Mouse (Mus musculus) adrenal gland, adult 2 months (tissue): ENCODE data around the gene Plcb3. TPM values are rescaled to one million over a fixed set of nuclear protein-coding genes. Genes with fewer than 3 reads are reported as not detected.

Experiments
- DNase-seq: peaks from one replicate; pipeline ENCODE4 v3.0.0; 2021
- polyA plus RNA-seq: library from polyadenylated mRNA; depleted of rRNA; stranded (reverse); fragments of >200 nt; gene quantifications from 2 replicates; pipeline ENCODE4 v1.2.3, GENCODE M21; 2012
- total RNA-seq, 2 experiments: library from RNA; stranded (reverse); gene quantifications; 2 replicates each; pipeline ENCODE4 v1.2.3; 2021

Plcb3 gene
- total and polyA plus RNA-seq, 3 experiments = 34.1 to 69.1 (median 47.8) TPM

DNA sequence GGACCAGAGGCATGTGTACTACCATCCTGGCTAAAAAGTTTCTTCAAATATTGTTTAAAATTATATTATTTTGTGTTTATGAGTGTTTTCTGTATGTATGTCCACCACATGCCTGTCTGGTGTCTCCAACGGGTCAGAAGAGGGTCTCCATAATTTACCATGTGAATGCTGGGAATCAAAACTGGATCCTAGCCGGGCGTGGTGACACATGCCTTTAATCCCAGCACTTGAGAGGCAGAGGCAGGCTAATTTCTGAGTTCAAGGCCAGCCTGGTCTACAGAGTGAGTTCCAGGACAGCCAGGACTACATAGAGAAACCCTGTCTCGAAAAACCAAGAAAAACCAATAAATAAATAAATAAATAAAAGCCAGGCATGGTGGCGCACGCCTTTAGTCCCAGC lies 14.9 kb upstream of the Plcb3 start:
- peak; percentile 4 for DNase-seq

DNA sequence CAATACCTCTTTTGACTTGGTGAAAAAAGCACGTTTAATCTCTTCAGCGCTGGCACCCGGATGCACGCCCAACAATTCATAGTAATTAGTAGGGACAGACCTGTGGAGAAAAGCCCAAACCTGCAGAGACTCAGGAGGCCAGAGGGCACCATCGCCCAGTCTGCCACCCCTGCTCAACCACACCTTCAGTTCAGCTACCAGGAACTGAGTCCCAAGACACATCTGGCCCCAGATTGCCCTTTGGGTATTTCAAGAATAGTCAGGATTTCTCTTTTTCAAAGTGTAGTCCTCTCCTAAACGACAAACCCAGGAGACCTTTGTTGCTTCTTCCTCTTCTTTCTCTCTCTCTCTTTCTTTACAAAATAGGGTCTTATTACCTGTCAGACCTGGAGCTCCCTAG lies 14.4 kb upstream of the Plcb3 start:
- DNase-seq = no peak

DNA sequence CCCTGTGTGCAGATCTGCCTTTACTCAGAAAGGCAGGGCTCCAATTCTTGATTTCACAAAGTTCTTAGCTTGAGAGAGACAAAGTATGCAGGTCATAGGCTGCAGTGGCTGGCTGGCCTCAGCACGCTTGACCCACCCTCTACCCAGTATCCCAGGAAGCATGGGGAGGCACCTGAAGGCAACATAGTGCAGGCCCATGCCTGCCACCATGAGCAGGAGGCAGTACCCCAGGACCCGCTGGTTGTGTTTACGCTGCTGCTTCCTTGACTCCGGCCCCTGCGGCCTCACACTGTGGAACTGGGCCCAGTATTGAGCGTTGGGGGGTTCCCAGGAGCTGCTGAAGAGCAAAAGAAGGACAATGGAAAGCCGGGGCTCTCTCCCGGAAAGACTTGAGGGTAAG lies 13.0 kb upstream of the Plcb3 start:
- peak; percentile 9 for DNase-seq

DNA sequence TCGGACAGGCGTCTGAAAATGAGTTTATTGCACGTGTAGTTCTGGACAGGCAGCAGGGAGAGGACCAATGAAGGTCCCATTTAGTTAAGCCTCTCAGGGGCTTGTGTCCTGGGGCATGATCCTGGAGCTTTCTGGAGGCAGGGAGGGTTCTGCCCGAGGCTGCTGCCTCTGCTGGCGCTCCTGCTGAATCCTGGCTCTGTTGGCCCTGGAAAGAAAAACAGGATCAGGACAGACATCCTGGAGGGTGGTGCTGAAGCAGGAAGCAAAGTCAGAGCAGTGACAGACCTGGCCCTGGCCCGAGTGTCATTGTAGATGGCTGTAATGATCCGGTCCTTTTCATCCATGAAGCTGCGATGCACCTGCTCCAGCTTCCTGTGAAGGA lies 11.6 kb upstream of the Plcb3 start:
- no peak for DNase-seq

DNA sequence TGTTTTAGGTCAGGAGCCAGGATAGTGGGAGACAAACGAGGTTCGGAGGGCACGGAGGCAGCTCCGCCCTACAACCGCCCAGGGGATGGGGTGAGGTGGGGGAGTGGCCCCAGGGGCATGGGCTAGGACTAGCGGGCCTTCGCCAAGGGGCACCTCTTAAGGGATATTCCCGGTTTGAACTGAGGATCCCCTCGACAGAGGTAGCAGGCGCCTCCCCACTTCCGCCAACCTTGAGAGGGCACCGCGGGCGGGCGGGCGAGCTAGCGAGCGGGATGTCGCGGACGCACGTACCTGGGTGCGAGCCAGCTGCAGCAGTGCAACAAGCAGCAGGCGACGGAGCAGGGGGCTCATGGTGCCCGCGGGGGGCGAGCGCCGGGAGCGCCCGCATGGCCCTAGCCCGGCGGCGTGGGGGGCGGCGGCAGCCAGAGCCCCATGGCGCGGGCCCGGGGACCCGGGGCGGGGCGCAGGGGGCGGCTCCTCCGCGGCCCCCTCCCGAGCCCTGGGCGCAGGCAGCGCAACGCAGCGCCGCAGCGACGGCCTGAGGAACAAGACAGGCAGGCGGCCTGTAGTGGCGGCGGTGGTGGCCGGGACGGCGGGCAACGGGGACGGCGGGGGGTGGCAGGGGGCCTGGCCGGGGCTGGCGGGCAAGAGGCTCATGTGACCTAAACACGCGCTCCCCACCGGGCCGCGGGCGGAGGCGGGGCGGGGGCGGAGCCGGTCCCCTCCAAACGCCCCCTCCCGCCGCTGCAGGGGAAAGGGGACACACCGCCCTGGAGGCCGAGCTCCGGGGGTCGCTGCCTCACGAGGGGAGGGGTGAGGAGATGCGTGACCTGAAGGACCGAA lies 11.0 kb upstream of the Plcb3 start, which contains the start of gene Vegfb:
Gene Vegfb, minus strand, starts transcription at position 591 of the 843 bp plus-strand sequence.
- peak; percentile 90 for DNase-seq

DNA sequence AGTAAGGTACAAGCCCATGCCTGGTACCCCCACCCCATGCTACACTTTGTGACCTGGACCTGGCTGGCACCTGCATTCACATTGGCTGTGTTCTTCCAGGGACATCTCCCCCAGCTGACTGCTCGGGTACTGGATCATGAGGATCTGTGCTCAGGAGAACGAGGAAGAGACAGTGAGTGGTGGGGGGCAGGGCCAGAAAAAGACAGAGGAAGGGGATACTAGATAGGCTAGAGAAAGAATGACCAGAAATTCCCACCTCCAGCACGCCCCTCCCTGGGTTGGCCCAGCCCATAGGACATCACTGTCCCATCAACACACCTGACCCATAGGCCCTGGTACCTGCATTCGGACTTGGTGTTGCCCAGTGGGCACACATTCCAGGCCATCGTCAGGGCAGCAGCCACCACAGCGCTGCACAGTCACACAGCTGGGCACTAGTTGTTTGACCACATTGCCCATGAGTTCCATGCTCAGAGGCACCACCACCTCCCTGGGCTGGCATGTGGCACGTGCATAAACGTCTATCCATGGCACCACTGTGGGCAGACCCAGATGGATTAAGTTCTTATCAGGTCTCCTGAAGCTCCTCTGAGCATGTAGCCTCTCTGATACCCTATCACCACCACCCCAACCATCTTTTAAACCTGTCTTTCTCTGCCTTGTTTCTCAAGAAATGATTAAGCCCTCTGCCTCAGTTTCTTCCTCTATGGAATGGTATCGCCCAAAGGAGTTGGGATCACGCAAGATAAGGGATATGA lies 9.9 kb upstream of the Plcb3 start:
- no peak for DNase-seq

DNA sequence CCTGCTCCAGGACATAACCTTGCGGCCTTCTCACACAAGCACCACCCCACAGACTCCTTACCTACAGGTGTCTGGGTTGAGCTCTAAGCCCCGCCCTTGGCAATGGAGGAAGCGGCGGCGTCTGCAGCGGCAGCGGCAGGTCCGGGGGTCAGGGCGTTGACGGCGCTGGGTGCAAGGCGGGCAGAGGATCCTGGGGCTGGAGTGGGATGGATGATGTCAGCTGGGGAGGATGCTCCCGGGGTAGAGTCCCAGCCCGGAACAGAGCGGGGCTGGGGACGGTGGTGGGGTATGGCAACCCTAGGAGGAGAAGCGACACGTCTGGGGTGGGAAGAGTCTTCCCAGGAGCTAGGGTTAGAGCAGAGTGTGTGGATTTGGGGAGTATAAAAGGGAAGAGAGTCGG lies 9.0 kb upstream of the Plcb3 start:
- DNase-seq = no peak

DNA sequence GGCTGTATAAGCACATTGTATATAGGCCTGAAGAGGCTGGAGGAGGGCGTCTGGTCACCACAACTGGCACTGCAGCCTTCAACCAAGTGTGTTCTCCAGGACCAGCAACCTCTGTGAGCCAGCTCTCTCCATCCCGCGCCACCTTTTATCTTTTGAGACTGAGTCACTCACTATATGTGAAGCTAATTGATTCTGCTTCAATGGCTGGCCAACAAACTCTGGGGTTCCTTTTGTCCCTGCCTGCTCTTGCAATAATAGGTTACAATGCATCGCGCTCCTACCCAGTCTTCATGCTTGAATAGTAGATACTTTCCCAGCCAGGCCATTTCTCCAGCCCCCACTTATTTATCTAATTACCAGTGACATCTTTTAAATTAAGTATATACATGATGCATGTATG lies 7.4 kb upstream of the Plcb3 start:
- no peak for DNase-seq

DNA sequence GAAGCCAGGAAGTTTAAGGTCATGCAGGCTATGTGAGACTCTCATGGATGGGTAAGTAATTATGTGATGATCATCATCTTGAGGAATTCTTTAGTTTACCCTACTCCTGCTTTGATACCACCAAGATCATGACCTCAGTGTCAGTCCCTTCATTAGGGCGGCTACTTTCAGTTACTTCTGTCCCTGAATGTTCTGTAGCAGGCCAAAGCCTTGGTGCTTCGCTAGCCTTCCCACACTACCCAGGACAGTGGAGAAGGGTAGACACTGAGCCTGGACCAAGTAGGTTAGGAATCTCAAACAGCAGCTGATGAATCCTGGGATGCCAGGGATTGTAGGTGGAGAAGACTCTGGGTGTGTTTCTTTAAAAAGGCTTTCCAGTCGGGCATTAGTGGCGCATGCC lies 5.2 kb upstream of the Plcb3 start:
- no peak for DNase-seq

DNA sequence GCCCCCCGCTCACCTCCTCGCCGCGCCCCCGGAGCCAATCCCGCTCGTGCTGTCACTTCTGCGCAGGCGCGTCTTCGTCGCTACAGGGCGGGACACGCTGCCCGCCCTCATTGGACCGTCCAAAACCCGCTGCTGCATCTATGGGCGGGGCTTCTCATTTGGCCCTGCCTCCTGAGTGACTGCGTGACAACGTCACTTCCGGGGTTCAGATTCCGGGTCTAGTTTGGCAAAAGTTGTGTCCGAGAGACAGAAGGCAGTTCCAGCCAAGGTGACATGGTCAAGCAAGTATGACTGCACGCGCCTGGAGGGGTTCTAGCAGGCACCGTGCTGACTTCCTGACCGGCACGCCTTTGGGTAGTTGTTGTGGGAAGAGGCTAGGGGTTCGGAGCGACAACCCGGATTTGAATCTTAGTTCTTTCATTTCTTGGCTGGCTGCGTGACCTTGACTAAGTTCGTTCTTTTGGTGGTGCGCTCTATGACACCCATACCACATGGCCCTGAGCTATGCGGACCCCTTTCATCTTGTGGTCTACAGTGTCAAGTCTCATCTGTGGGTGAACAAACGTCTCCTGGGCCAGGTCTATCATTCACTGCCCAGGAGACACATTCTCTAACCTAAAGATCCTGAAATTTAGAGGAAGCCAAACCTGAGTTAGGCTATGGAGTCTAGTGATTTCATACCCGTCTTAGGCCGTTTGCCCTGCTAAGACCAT lies 4.3 kb upstream of the Plcb3 start, which contains the start of gene Fkbp2:
Gene Fkbp2, minus strand, starts transcription at position 121 of the 713 bp plus-strand sequence.
- DNase-seq = peak; percentile 99

DNA sequence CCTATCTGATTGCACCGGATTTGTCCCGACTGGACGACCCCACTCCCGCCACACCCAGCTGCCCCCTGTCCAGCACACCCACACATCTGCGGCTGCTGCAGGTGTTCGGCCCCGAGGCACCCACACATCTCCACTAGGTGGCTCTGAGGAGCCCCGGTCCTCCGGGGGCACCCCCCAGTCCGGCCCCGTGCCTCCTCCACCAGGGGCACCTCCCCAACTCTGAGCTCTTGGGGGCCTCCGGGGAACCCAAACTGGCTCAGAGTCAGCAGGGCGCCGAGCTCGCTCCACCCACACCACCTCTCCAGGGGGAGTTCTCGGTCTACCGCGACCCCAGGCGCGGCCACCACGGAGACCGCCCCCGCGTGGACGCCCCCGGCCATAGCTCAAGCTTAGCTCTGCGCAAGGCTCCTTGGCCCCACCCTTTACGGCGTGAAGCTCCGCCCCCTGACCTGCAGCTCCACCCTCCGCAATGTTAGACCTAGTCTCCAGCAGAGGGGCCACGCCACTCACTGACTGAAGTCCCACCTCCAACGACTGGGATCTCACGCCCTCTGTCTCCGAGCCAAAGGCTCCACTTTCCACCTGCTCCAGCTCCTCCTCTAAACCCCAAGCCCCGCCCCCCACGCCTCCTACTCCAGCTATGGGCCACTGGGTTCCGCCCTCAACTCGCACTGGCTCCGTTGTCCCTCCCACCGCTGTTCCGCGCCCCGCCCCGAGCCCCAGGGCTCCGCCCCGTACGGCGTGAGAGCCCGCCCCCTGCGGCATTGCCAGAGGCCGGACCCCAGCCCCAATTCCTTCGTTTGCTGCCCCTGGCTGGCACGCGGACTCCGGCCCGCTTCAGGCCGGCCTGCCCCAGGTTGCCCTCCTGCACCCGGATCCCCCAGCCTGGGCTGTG lies 3.5 kb upstream of the Plcb3 start:
- DNase-seq = peak; percentile 100

DNA sequence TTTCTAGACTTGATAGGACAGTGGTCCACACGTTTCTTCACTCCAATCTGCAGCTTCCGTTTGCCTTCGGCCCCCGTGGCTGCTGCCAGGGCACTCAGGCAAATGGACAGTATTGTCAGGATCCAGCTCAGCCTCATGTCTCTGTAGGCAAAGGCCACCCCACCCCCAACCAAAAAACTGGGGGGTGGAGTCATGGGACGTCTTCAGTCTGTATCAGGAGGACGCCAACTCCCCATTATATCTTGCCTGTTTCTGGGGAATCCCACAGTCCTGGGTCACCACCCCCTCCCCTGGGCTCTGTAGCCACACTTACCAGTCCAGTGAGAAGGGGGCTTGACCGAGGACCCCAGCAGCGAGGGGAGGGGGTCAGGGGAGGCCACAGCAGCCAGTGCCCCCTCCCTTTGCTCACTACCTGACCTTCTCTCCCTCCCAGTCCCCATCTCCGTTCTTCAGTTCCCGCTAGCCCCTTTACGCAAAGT lies 2.8 kb upstream of the Plcb3 start:
- DNase-seq = peak; percentile 71

DNA sequence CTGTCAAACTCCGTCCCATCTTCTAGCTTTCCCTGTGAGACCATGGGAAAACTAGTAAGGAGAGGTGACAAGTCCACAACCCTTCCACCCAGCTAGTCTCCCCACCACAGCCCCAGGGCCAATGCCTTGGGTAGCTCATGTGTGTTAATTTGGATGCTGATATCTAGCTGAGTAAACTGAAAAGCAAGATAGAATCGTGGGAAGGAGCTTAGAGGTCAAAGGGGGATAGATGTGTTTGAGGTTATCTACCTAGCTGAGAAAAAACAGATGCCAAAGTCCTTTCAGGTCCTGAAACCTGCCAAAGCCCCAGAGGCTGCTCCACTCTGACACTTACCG lies 2.3 kb upstream of the Plcb3 start:
- no peak for DNase-seq

DNA sequence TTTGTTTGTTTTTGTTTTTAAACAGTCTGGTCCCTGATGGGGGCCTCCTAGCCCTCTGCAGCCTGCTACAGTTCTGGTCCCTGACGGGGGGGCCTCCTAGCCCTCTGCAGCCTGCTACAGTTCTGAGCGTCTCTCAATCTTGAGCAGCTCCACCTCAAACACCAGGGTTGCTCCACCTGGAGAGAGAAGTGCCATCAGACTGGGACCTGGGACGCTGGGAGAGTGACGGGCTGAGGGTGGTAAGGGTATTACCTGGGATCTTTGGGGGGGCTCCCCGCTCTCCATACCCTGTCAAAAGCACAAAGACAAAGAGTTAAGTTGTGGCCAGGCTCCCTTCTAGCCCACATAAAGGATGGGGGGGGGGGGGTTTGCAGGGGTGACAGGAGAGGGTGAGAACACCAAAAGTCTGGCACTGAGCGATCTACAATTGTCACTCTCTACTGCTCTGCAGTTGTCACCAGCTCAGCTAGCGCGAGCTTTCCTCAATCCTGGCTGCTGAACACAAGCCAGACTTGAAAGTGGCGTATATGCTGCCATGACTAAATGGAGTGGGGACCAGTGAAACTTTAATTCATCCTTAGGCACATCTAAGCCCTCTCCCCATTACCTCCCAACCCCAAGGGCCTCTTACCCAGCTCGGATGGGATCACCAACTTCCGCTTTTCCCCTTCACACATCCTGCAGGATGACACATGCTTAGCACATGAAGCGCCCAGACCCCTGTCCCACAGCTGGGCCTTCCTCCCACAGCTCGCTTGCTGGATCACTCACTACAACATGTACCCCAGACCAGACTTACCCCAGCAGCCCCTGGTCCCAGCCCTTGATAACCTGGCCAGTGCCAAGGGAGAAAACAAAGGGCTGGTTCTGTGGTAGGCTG lies 1.7 kb upstream of the Plcb3 start:
- DNase-seq = no peak

DNA sequence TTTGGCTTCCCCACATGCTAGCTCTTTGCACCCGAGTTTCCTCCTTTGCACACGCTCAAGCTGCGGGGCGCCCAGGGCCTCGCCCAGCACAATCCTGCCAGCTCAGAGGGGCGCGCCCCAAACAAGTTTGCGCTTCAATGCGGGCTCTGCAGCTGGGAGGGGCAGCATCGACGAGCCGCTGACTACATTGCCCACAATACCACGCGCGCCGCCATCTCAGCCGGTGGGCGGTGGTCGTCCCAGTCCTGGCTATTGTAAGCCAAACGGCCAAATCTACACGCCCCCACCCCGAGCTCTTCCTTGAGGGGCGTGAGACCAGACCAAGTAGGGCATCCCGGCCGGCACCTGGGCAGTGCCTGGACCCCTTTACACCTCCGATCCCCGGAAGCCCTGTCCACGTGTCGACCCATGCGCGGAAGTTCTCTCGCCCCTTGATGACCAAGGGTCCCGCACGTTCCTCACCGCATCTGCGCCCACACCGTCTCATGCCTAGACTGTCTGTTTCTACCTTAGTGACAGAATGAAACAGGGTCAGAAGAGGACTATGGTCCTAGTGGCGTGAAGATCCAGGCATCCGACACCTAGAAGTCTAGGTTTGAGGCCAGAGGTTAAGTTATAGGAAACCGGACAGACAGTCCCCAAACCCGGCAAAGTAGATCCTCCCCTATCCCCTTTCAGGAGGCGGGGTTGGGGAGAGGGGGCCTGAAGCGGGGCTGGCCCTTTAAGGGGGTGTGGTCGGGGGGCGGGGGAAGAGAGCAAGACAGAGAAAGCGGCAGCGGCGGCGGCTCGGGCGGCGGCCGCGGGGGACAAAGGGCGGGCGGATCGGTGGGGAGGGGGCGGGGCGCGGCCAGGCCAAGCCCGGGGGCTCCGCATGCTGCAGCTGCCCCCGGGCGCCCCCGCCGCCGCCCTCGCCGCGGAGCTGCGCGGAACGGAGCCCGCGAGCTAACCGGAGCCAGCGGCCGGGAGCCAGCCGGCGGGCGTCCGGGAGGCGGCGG lies 1.8 kb downstream of the Plcb3 start, which contains the start of gene Ppp1r14b:
Gene Ppp1r14b, plus strand, starts transcription at position 758 of the 995 bp plus-strand sequence.
- DNase-seq = peak; percentile 90

DNA sequence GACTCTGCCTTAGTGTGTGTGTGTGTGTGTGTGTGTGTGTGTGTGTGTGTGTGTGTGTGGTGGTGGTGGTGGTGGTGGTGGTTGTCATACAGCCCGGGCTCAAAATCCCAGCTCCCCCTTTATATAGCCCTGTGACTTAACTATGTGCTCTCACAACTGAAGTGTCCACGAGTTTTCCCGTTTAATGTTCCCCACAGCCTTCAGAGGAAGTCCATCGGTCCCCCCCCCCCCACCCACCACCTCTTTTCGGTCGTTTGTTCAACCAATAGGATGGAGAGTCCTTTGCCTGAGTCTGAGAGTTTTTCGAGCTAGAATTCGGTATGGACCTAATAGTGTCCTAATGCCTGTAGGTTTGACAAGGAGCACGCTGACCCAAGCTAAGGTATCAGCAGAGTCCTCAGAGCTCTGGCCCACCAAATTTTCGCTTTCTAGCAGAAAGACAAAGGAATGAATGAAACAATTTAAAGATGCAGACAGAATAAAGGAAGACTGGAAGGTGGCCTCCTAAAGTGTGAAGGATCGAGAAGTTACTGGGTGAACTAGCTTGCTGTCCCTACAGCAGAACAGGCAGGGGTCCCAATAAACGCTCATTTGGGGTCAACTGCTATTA lies 2.6 kb downstream of the Plcb3 start:
- no peak for DNase-seq

DNA sequence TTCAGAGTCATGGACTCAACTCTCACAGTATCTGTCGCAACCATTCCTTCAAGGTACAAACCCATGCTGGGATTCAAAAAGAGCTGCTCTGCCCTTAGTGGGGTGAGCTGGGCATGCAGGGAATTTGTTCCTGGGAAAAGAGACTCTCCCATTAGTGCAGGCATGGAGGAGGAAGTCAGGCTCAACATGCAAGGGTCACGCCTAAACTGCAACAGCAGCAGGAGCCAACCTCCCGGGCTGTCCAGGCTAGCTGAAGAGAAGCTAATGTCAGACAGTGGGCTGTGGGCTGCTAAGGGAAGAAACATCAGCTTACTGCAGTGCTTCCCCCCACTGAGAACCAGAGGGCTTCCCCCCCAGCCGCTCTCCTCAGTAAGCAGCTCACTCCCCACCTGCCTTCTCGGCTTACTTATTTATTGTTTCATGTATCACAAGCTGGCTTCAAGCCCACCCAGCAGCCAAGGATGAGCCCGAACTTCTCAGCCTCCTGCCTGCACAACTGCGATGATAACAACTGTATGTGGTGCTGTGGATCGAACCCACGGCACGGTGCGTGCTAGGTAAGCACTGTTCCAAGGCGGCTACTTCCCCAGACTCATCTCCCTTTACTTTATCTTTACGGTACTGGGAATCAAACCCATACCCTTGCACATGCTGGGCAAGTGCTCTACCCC lies 3.9 kb downstream of the Plcb3 start:
- no peak for DNase-seq

DNA sequence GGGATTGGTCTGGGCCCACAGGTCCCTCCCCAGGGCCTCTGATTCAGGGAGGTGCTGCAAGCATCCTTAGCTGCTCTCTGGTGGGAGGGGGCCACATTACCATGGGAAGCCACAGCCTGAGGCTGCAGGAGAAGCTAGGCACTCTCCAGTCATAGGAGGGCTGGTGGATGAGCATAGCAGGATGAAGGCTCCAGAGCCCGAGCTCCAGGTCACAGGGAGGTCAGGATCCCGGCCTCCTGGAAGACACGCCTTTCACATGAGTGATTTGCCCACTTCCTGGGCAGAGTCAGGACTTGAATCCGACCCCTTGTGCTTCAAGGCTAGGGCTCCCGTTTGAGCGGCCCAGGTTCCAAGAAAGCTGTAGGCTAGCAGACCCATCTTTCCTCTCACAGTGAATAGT lies 4.6 kb downstream of the Plcb3 start:
- no peak for DNase-seq
